Mouse (Mus musculus) heart, adult 9 months (tissue): ENCODE data around the gene Mrpl33.

ENCODE experiments used
- DNase-seq, 2 experiments: peaks; one replicate each; pipeline ENCODE4 v3.0.0; 2022; ENCODE audit warnings: low spot score in 2 of 2

Gene Mrpl33

GRCm38 (mm10) chr5:31636636-31637253 lies 40.0 kb downstream of the Mrpl33 start:
- DNase-seq = no peak

GRCm38 (mm10) chr5:31640542-31640941 lies 43.8 kb downstream of the Mrpl33 start:
- no peak for DNase-seq

- no peak for DNase-seq
Measured at GRCm38 (mm10) chr5:31642300-31642699, 45.6 kb downstream of the Mrpl33 start.

- no peak for DNase-seq
Measured at GRCm38 (mm10) chr5:31644272-31644671, 47.5 kb downstream of the Mrpl33 start.

- peak; percentile 45 to 62 for DNase-seq
Measured at GRCm38 (mm10) chr5:31644847-31645246, 48.1 kb downstream of the Mrpl33 start.

GRCm38 (mm10) chr5:31645798-31646197 lies 49.1 kb downstream of the Mrpl33 start:
- DNase-seq = no peak

- no peak for DNase-seq
Measured at GRCm38 (mm10) chr5:31646574-31646973, 49.8 kb downstream of the Mrpl33 start.

GRCm38 (mm10) chr5:31647327-31647726 lies 50.6 kb downstream of the Mrpl33 start:
- no peak for DNase-seq

GRCm38 (mm10) chr5:31650518-31651288 lies 54.0 kb downstream of the Mrpl33 start:
- no peak for DNase-seq

GRCm38 (mm10) chr5:31655688-31656190 lies 59.0 kb downstream of the Mrpl33 start:
- DNase-seq = no peak

GRCm38 (mm10) chr5:31666176-31666575 lies 69.4 kb downstream of the Mrpl33 start:
- DNase-seq = no peak

- DNase-seq = no peak
Measured at GRCm38 (mm10) chr5:31668325-31668968, 71.7 kb downstream of the Mrpl33 start.

- no peak for DNase-seq
Measured at GRCm38 (mm10) chr5:31669984-31670383, 73.2 kb downstream of the Mrpl33 start.

- no peak for DNase-seq
Measured at GRCm38 (mm10) chr5:31671137-31671536, 74.4 kb downstream of the Mrpl33 start.

GRCm38 (mm10) chr5:31673431-31673830 lies 76.7 kb downstream of the Mrpl33 start:
- DNase-seq = peak in 1 of 2 experiments; percentile 4

GRCm38 (mm10) chr5:31678000-31678399 lies 81.3 kb downstream of the Mrpl33 start:
- no peak for DNase-seq

- DNase-seq = no peak
Measured at GRCm38 (mm10) chr5:31680183-31680582, 83.4 kb downstream of the Mrpl33 start.

- DNase-seq = no peak
Measured at GRCm38 (mm10) chr5:31682305-31682704, 85.6 kb downstream of the Mrpl33 start.

- DNase-seq = no peak
Measured at GRCm38 (mm10) chr5:31686040-31686439, 89.3 kb downstream of the Mrpl33 start.

- no peak for DNase-seq
Measured at GRCm38 (mm10) chr5:31687972-31688371, 91.2 kb downstream of the Mrpl33 start.

GRCm38 (mm10) chr5:31693191-31693590 lies 96.5 kb downstream of the Mrpl33 start:
- DNase-seq = no peak

GRCm38 (mm10) chr5:31696971-31697643 lies 100.4 kb downstream of the Mrpl33 start, which contains the start of gene Rbks:
TSS of gene Rbks (minus strand) at chr5:31697627.
- DNase-seq = no peak
